Mouse (Mus musculus): ENCODE measurements around the gene Eif4a3. TPM values are rescaled to one million over a fixed set of nuclear protein-coding genes. Genes with fewer than 3 reads are reported as not detected.
A peak's percentile ranks its signal among the peaks of the same experiment; 100 is the strongest.

The Eif4a3 gene
- polyA plus RNA-seq, 1 experiment from 2014 or later = 335 TPM

- Histone ChIP-seq H3K4me3 (ENCODE audit: low read length) (no peak overlapping the region), H3K27ac (ENCODE audit: low read length) (no peak overlapping the region), H3K4me2 (ENCODE audit: low read depth, low read length) (no peak overlapping the region), H3K9ac (ENCODE audit: low read depth, low read length) (no peak overlapping the region), H3K36me3 (ENCODE audit: control insufficient read depth, insufficient read depth, low read length) (no peaks in the 10 kb centered on the region; the same call in 1 of the 2 replicates), H3K9me3 (ENCODE audit: control insufficient read depth, low read length) (peaks cover 6% of the 10 kb centered on the region; the same call in 1 of the 2 replicates), H3K4me1 (ENCODE audit: control insufficient read depth, insufficient read depth, low read length) (no peaks in the 10 kb centered on the region), H3K27me3 (replicated peaks; ENCODE audit: control insufficient read depth, insufficient read depth, low read length) (no peaks in the 10 kb centered on the region)
- ATAC-seq = no peak
- WGBS = 76% methylated on average over 1 of the region's 1 CpGs
These were observed 25.2 kb upstream of the Eif4a3 start for GRCm38 (mm10) chr11:119325068-119325467.

DNA sequence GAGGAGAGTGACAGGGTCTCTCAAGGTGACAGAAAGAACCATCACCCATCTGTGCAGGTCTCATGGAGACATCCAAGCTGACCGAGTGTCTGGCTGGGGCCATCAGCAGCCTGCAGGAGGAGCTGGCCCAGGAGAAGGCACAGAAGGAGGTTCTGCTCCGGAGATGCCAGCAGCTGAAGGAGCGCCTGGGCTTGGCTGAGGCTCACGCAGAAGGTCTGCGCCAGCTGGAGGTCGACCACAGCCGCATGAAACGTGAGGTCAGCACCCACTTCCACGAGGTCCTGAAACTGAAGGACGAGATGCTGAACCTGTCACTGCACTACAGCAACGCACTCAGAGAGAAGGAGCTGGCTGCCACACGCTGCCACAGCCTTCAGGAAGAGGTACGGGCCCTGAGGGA is 22.6 kb upstream of the Eif4a3 start:
- no peak overlapping the region for H3K27ac ChIP-seq (ENCODE audit: low read length)
- H3K27me3 ChIP-seq (replicated peaks; ENCODE audit: control insufficient read depth, insufficient read depth, low read length) = no peaks in the 10 kb centered on the region
- H3K4me2 ChIP-seq (ENCODE audit: low read depth, low read length) = no peak overlapping the region
- no peaks in the 10 kb centered on the region; the same call in 1 of the 2 replicates for H3K36me3 ChIP-seq (ENCODE audit: control insufficient read depth, insufficient read depth, low read length)
- peaks cover 6% of the 10 kb centered on the region; the same call in 1 of the 2 replicates for H3K9me3 ChIP-seq (ENCODE audit: control insufficient read depth, low read length)
- H3K4me1 ChIP-seq (ENCODE audit: control insufficient read depth, insufficient read depth, low read length) = no peaks in the 10 kb centered on the region
- ATAC-seq = no peak
- no peak overlapping the region for H3K9ac ChIP-seq (ENCODE audit: low read depth, low read length)
- no peak overlapping the region for H3K4me3 ChIP-seq (ENCODE audit: low read length)
- 71% methylated on average over 13 of the region's 13 CpGs for whole genome bisulfite sequencing

GRCm38 (mm10) chr11:119316720-119317119 is 16.8 kb upstream of the Eif4a3 start:
- Histone ChIP-seq H3K4me2 (ENCODE audit: low read depth, low read length) (no peak overlapping the region), H3K27ac (ENCODE audit: low read length) (no peak overlapping the region), H3K27me3 (replicated peaks; ENCODE audit: control insufficient read depth, insufficient read depth, low read length) (no peaks in the 10 kb centered on the region), H3K9ac (ENCODE audit: low read depth, low read length) (0 out of 2 replicates have a peak overlapping the region, but pooled peaks have one; percentile 10), H3K36me3 (ENCODE audit: control insufficient read depth, insufficient read depth, low read length) (no peaks in the 10 kb centered on the region), H3K4me1 (ENCODE audit: control insufficient read depth, insufficient read depth, low read length) (no peaks in the 10 kb centered on the region), H3K9me3 (ENCODE audit: control insufficient read depth, low read length) (no peaks in the 10 kb centered on the region), H3K4me3 (ENCODE audit: low read length) (no peak overlapping the region)
- no peak for ATAC-seq
- WGBS = 70% methylated on average over 4 of the region's 4 CpGs

GRCm38 (mm10) chr11:119314252-119314936 is 14.5 kb upstream of the Eif4a3 start:
- no peaks in the 10 kb centered on the region for H3K27me3 ChIP-seq (replicated peaks; ENCODE audit: control insufficient read depth, insufficient read depth, low read length)
- H3K36me3 ChIP-seq (ENCODE audit: control insufficient read depth, insufficient read depth, low read length) = no peaks in the 10 kb centered on the region
- H3K9me3 ChIP-seq (ENCODE audit: control insufficient read depth, low read length) = no peaks in the 10 kb centered on the region
- H3K27ac ChIP-seq (ENCODE audit: low read length) = peak overlapping the region; percentile 93
- peak overlapping the region; percentile 37 for H3K4me3 ChIP-seq (ENCODE audit: low read length)
- peak; percentile 97 for ATAC-seq
- 55% methylated on average over 17 of the region's 17 CpGs for WGBS
- peak overlapping the region; percentile 51 for H3K4me2 ChIP-seq (ENCODE audit: low read depth, low read length)
- peak overlapping the region; percentile 63 for H3K9ac ChIP-seq (ENCODE audit: low read depth, low read length)
- no peaks in the 10 kb centered on the region for H3K4me1 ChIP-seq (ENCODE audit: control insufficient read depth, insufficient read depth, low read length)

GRCm38 (mm10) chr11:119310621-119311020 is 10.7 kb upstream of the Eif4a3 start:
- no peak overlapping the region for H3K4me2 ChIP-seq (ENCODE audit: low read depth, low read length)
- no peak overlapping the region for H3K9ac ChIP-seq (ENCODE audit: low read depth, low read length)
- no peaks in the 10 kb centered on the region for H3K36me3 ChIP-seq (ENCODE audit: control insufficient read depth, insufficient read depth, low read length)
- H3K27me3 ChIP-seq (replicated peaks; ENCODE audit: control insufficient read depth, insufficient read depth, low read length) = no peaks in the 10 kb centered on the region
- no peak overlapping the region for H3K4me3 ChIP-seq (ENCODE audit: low read length)
- no peak for ATAC-seq
- no peaks in the 10 kb centered on the region for H3K4me1 ChIP-seq (ENCODE audit: control insufficient read depth, insufficient read depth, low read length)
- WGBS = 9% methylated on average over 10 of the region's 10 CpGs
- no peaks in the 10 kb centered on the region for H3K9me3 ChIP-seq (ENCODE audit: control insufficient read depth, low read length)
- no peak overlapping the region for H3K27ac ChIP-seq (ENCODE audit: low read length)

DNA sequence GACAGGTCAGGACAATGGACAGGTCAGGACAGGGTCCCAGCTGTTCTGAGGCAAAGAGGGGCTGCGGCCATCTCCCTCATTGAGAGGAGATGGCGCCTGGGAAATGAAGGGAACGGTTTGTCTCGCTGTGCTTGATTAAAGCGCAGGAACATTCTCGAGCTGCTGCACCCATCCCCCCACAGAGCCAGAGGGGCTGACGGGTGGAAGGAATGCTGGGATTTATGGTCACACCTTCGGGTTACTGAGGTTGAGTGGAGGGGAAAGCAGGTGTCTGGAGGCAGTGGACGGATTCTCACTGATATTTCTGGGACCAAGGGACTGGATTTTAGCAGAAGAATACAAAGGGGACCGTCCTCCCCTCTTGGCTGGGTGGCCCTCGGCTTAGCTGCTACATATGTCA is 8.0 kb upstream of the Eif4a3 start:
- ATAC-seq = no peak
- H3K4me1 ChIP-seq (ENCODE audit: control insufficient read depth, insufficient read depth, low read length) = no peaks in the 10 kb centered on the region
- peak overlapping the region; percentile 29 for H3K9ac ChIP-seq (ENCODE audit: low read depth, low read length)
- no peak overlapping the region for H3K27ac ChIP-seq (ENCODE audit: low read length)
- no peaks in the 10 kb centered on the region for H3K9me3 ChIP-seq (ENCODE audit: control insufficient read depth, low read length)
- H3K27me3 ChIP-seq (replicated peaks; ENCODE audit: control insufficient read depth, insufficient read depth, low read length) = no peaks in the 10 kb centered on the region
- H3K4me3 ChIP-seq (ENCODE audit: low read length) = no peak overlapping the region
- 26% methylated on average over 11 of the region's 11 CpGs for WGBS
- H3K36me3 ChIP-seq (ENCODE audit: control insufficient read depth, insufficient read depth, low read length) = no peaks in the 10 kb centered on the region
- H3K4me2 ChIP-seq (ENCODE audit: low read depth, low read length) = no peak overlapping the region

DNA sequence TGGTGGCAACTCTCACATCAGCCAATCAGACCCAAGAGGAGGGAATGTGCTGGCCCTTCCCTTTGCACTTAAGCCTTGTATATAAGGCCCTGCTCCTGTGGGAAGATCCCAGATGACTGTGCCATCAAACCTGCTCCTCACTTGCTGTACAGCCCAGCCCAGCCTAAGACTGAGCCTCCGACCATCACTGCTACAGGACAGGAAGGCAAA is 7.7 kb upstream of the Eif4a3 start, which contains the start of gene Card14:
Gene Card14 (plus strand): TSS at position 111 of the 210 bp plus-strand sequence.
- H3K27me3 ChIP-seq (replicated peaks; ENCODE audit: control insufficient read depth, insufficient read depth, low read length) = no peaks in the 10 kb centered on the region
- H3K36me3 ChIP-seq (ENCODE audit: control insufficient read depth, insufficient read depth, low read length) = no peaks in the 10 kb centered on the region
- H3K4me2 ChIP-seq (ENCODE audit: low read depth, low read length) = no peak within 1 kb of the TSS
- peak within 1 kb of the TSS; percentile 29 for H3K9ac ChIP-seq (ENCODE audit: low read depth, low read length)
- H3K4me3 ChIP-seq (ENCODE audit: low read length) = no peak within 1 kb of the TSS
- WGBS = 38% methylated on average over 1 of the region's 1 CpGs
- H3K9me3 ChIP-seq (ENCODE audit: control insufficient read depth, low read length) = no peaks in the 10 kb centered on the region
- H3K27ac ChIP-seq (ENCODE audit: low read length) = no peak within 1 kb of the TSS
- ATAC-seq = no peak
- H3K4me1 ChIP-seq (ENCODE audit: control insufficient read depth, insufficient read depth, low read length) = no peaks in the 10 kb centered on the region

DNA sequence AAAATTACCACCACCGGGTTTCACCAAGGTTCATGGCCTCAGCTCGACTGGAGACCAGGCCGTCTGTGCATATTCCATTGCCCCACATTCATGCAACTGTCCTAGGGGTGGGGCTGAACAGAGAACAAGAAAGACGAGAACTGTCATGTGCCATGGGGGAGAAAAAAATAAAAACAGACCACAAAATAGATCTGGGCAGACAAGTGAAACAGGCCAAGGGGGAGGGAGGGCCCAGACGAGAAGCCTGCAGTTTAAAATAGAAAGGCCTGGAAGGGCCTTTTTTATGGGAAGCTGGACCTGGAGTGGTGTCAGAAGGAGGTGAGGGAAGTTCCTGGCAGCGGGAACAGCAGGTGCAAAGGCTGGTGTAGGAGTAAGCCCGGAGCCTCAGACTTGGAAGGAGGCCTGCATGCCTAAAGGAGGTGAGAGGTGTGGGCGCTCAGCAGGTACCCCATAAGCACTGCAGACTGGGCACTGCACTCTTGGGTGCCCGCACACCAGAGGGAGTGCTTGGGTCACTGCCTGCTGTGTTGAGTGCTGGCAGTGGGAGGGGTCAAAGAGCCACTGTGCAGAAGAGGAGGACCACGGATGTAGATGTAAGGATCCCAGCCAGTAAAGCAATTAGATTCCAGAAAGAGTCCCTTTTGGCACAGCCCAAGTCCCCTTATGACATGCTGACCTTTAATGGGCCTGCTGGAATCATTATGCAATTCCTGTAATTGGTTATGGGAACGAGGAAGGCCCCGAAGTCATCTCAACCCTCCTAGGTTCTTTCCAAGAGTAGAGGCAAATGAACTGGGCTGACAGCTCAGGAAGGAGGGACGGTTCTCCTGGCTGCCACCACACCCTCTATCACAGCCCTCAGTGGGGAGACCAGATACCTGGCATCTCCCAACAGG is 7.1 kb upstream of the Eif4a3 start:
- no peak overlapping the region for H3K27ac ChIP-seq (ENCODE audit: low read length)
- 53% methylated on average over 13 of the region's 13 CpGs for WGBS
- H3K9me3 ChIP-seq (ENCODE audit: control insufficient read depth, low read length) = no peaks in the 10 kb centered on the region
- no peak overlapping the region for H3K4me3 ChIP-seq (ENCODE audit: low read length)
- no peaks in the 10 kb centered on the region for H3K27me3 ChIP-seq (replicated peaks; ENCODE audit: control insufficient read depth, insufficient read depth, low read length)
- no peaks in the 10 kb centered on the region for H3K36me3 ChIP-seq (ENCODE audit: control insufficient read depth, insufficient read depth, low read length)
- no peak overlapping the region for H3K9ac ChIP-seq (ENCODE audit: low read depth, low read length)
- no peak for ATAC-seq
- H3K4me1 ChIP-seq (ENCODE audit: control insufficient read depth, insufficient read depth, low read length) = no peaks in the 10 kb centered on the region
- no peak overlapping the region for H3K4me2 ChIP-seq (ENCODE audit: low read depth, low read length)

DNA sequence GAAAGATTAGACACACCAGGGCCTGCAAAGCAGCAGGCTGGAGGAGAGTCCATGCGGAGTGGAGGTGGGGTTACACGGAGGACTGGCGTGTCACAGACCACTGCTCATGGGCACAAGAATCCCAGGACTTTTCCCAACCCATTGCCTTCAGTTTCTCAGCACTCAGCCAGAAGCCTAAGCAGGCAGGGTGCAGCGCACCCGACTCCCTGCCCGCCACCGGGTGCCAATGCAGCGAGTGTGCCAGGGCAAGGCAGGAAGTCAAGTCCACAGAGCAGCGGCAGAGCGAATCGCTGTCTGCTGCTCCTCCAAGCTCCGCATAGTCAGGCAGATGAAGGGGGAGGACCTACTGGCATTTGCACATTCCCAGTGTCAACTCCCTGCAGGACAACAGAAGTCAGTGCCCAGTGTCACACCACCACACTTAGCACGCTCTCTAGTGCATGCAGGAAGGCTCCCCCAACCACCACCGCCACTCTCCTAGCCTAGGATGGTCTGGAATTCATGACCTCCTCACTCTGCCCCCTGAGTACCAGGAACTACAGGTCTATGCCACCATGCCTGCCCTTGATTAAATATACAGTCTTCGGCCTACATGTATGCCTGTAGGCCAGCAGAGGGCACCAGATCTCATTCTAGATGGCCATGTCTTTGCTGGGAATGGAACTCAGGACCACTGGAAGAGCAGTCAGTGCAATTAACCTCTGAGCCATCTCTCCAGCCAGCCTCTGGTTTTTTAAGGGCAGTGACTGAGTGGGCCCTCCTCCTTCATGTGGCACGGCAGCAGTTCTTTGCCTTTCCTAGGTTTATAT is 5.2 kb upstream of the Eif4a3 start:
- Histone ChIP-seq H3K27me3 (replicated peaks; ENCODE audit: control insufficient read depth, insufficient read depth, low read length) (no peaks in the 10 kb centered on the region), H3K4me1 (ENCODE audit: control insufficient read depth, insufficient read depth, low read length) (0 out of 2 replicates have a peak, but pooled peaks cover 3% of the 10 kb centered on the region), H3K27ac (ENCODE audit: low read length) (no peak overlapping the region), H3K4me3 (ENCODE audit: low read length) (no peak overlapping the region), H3K4me2 (ENCODE audit: low read depth, low read length) (no peak overlapping the region), H3K9me3 (ENCODE audit: control insufficient read depth, low read length) (no peaks in the 10 kb centered on the region), H3K36me3 (ENCODE audit: control insufficient read depth, insufficient read depth, low read length) (no peaks in the 10 kb centered on the region), H3K9ac (ENCODE audit: low read depth, low read length) (no peak overlapping the region; the same call in 1 of the 2 replicates)
- ATAC-seq = 0 out of 2 replicates have a peak, but pooled peaks have one; percentile 14
- WGBS = 42% methylated on average over 16 of the region's 16 CpGs

All from intestine, embryonic 16.5 days (tissue).